ENCODE assay signal across 8 mouse cellular contexts in the genomic region with DNA sequence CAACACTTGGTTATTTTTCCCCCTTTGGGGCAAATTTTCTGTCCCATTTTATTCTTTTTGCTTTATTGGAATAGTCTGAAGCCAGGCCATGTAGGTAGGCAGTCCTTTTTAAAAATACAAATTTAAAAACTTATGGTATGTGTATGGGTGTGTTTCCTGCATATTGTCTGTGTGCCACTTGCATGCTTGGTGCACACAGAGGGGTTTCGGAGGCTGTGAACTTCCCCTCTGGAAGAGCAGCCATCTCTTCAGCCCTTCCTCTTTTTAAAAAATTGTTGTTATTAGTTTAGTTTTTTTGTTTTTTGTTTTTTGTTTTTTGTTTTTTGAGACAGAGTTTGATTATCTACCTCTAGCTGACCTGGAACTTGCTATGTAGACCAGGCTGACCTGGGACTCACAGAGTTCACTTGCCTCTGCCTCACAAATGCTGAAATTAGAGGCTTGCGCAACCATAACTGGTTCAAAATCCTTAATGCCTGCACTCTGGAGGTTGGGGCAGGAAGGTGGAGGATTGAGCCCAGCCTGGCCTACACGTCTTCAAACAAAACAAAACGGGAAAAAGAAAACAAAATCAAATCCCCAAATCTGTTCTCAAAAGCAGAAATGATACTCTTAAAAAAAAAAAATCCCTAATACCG. TPM values are rescaled to one million over a fixed set of nuclear protein-coding genes. Genes with fewer than 3 reads are reported as not detected.
DNase-seq lines count a peak whose midpoint lies in the region; ATAC-seq and TF ChIP-seq lines count a peak whose summit lies in the region.

No protein-coding gene starts in this region.

- peaks cover 8% of the 10 kb centered on the region; the same call in 1 of the 2 replicates for H3K4me1 ChIP-seq in liver, adult 2 months (ENCODE audit: control insufficient read depth, insufficient read depth, low read length)
- H3K4me1 ChIP-seq in forebrain, embryonic 11.5 days (replicated peaks; ENCODE audit: control insufficient read depth, insufficient read depth, low read length): no peaks in the 10 kb centered on the region; the same call in 1 of the 2 replicates
- H3K4me1 ChIP-seq in limb, embryonic 13.5 days: peaks cover 24% of the 10 kb centered on the region
- peaks cover 7% of the 10 kb centered on the region; the same call in 1 of the 2 replicates for H3K4me1 ChIP-seq in neural tube, embryonic 14.5 days (ENCODE audit: control insufficient read depth, insufficient read depth, low read length)
- no peaks in the 10 kb centered on the region for H3K4me1 ChIP-seq in thymus, adult 2 months (replicated peaks; ENCODE audit: control insufficient read depth, insufficient read depth, low read length)

- ATAC-seq in forebrain, embryonic 11.5 days (replicated peaks; ENCODE audit: low FRiP score): no peak
- no peak for ATAC-seq in limb, embryonic 13.5 days (ENCODE audit: low FRiP score, low read depth)
- no peak for ATAC-seq in neural tube, embryonic 14.5 days (ENCODE audit: low read depth)

- H3K9ac ChIP-seq in liver, adult 2 months (ENCODE audit: low read depth, low read length): peak overlapping the region; percentile 18; the same call in 1 of the 2 replicates
- H3K9ac ChIP-seq in forebrain, embryonic 11.5 days (ENCODE audit: low read length): peak overlapping the region; percentile 69; the same call in 1 of the 2 replicates
- peak overlapping the region; percentile 66 for H3K9ac ChIP-seq in limb, embryonic 13.5 days
- no peak overlapping the region for H3K9ac ChIP-seq in neural tube, embryonic 14.5 days (replicated peaks; ENCODE audit: low read depth, low read length)

- H3K27ac ChIP-seq in liver, adult 2 months (replicated peaks; ENCODE audit: insufficient read depth, low read depth, low read length): peak overlapping the region; percentile 86
- no peak overlapping the region for H3K27ac ChIP-seq in forebrain, embryonic 11.5 days (ENCODE audit: low read depth, low read length)
- H3K27ac ChIP-seq in limb, embryonic 13.5 days: no peak overlapping the region
- H3K27ac ChIP-seq in neural tube, embryonic 14.5 days (ENCODE audit: low read depth, low read length): no peak overlapping the region
- no peak overlapping the region for H3K27ac ChIP-seq in thymus, adult 2 months (ENCODE audit: control insufficient read depth, insufficient read depth, low read length)

- peak overlapping the region; percentile 85 for H3K4me3 ChIP-seq in liver, adult 2 months (ENCODE audit: insufficient read depth, low read depth, low read length)
- H3K4me3 ChIP-seq in forebrain, embryonic 11.5 days (ENCODE audit: low read depth, low read length): peak overlapping the region; percentile 46
- H3K4me3 ChIP-seq in limb, embryonic 13.5 days: peak overlapping the region; percentile 50
- H3K4me3 ChIP-seq in neural tube, embryonic 14.5 days (ENCODE audit: low read depth, low read length): peak overlapping the region; percentile 35; the same call in 1 of the 2 replicates
- no peak overlapping the region for H3K4me3 ChIP-seq in thymus, adult 2 months (ENCODE audit: control insufficient read depth, insufficient read depth, low read length)

- H3K9me3 ChIP-seq in forebrain, embryonic 11.5 days (ENCODE audit: control insufficient read depth, low read length): no peaks in the 10 kb centered on the region
- no peaks in the 10 kb centered on the region for H3K9me3 ChIP-seq in limb, embryonic 13.5 days
- no peaks in the 10 kb centered on the region for H3K9me3 ChIP-seq in neural tube, embryonic 14.5 days (ENCODE audit: control insufficient read depth, low read length)

- no peak for TF ChIP-seq POLR2A in liver, adult 2 months (IDR thresholded peaks at IDR 0.05; ENCODE audit: extremely low read depth, insufficient read depth, low read length)
- no peak for TF ChIP-seq POLR2A in thymus, adult 2 months (IDR thresholded peaks at IDR 0.05; ENCODE audit: control insufficient read depth, extremely low read depth, insufficient read depth, low read length, poor library complexity)

- H3K4me2 ChIP-seq in forebrain, embryonic 11.5 days (ENCODE audit: low read depth, low read length, severe bottlenecking): peak overlapping the region; percentile 94
- peak overlapping the region; percentile 72 for H3K4me2 ChIP-seq in limb, embryonic 13.5 days (replicated peaks)
- peak overlapping the region; percentile 75 for H3K4me2 ChIP-seq in neural tube, embryonic 14.5 days (ENCODE audit: low read depth, low read length)

- H3K36me3 ChIP-seq in liver, adult 2 months (ENCODE audit: control insufficient read depth, insufficient read depth, low read length): 0 out of 2 replicates have a peak, but pooled peaks cover 1% of the 10 kb centered on the region
- H3K36me3 ChIP-seq in forebrain, embryonic 11.5 days (ENCODE audit: control insufficient read depth, insufficient read depth, low read length): no peaks in the 10 kb centered on the region
- no peaks in the 10 kb centered on the region for H3K36me3 ChIP-seq in limb, embryonic 13.5 days
- H3K36me3 ChIP-seq in neural tube, embryonic 14.5 days (ENCODE audit: control insufficient read depth, insufficient read depth, low read length): no peaks in the 10 kb centered on the region
- H3K36me3 ChIP-seq in thymus, adult 2 months (ENCODE audit: control insufficient read depth, insufficient read depth, low read length): no peaks in the 10 kb centered on the region

- WGBS in liver, adult 2 months: 17% methylated on average over 5 of the region's 5 CpGs
- 40% methylated on average over 5 of the region's 5 CpGs for WGBS in forebrain, embryonic 11.5 days
- 33% methylated on average over 5 of the region's 5 CpGs for WGBS in limb, embryonic 13.5 days
- WGBS in neural tube, embryonic 14.5 days: 40% methylated on average over 5 of the region's 5 CpGs
- 36% methylated on average over 5 of the region's 5 CpGs for WGBS in thymus, adult 2 months

- peak; percentile 97 for DNase-seq in liver, adult 2 months (ENCODE audit: extremely low read depth, low read depth, low spot score)
- no peak for DNase-seq in liver
- DNase-seq in forebrain, embryonic 11.5 days (ENCODE audit: low spot score): no peak
- no peak for DNase-seq in thymus, adult 2 months
- no peak for DNase-seq in right cerebral cortex, postnatal 10 days (ENCODE audit: low spot score in 2 of 2)
- no peak for DNase-seq in layer of hippocampus, adult 11-12 months (ENCODE audit: low spot score)

- no peak for TF ChIP-seq CTCF in liver, adult 2 months (IDR thresholded peaks at IDR 0.05; ENCODE audit: low read depth, low read length)
- TF ChIP-seq CTCF in thymus, adult 2 months (IDR thresholded peaks at IDR 0.05; ENCODE audit: borderline replicate concordance, control insufficient read depth, extremely low read depth, insufficient read depth, low read length, poor library complexity): no peak

- H3K79me2 ChIP-seq in liver, adult 2 months (ENCODE audit: control insufficient read depth, insufficient read depth, low read length): peaks cover 18% of the 10 kb centered on the region

- no peaks in the 10 kb centered on the region for H3K27me3 ChIP-seq in liver, adult 2 months (ENCODE audit: control insufficient read depth, insufficient read depth, low read length)
- no peaks in the 10 kb centered on the region for H3K27me3 ChIP-seq in forebrain, embryonic 11.5 days (ENCODE audit: control insufficient read depth, insufficient read depth, low read length)
- no peaks in the 10 kb centered on the region for H3K27me3 ChIP-seq in limb, embryonic 13.5 days
- no peaks in the 10 kb centered on the region for H3K27me3 ChIP-seq in neural tube, embryonic 14.5 days (ENCODE audit: control insufficient read depth, insufficient read depth, low read length)
- no peaks in the 10 kb centered on the region; the same call in 1 of the 2 replicates for H3K27me3 ChIP-seq in thymus, adult 2 months (ENCODE audit: control insufficient read depth, insufficient read depth, low read length)

RNA-seq across cellular contexts. Expression of gene Cyp27a1, which starts 0.8 kb away (rescaled TPM):
- 501 and 607 TPM in 2 replicates for total RNA-seq in liver, adult 2 months (2014; rRNA removed)
- polyA plus RNA-seq in liver, adult 2 months (2012; rRNA removed): 223 and 259 TPM in 2 replicates
- 5.8 and 6.7 TPM in 2 replicates for polyA plus RNA-seq in forebrain, embryonic 11.5 days (2014; fragmentation: Nextera tagmentation; extraction: Ambion mirVana)
- 12.7 and 14.1 TPM in 2 replicates for polyA plus RNA-seq in limb, embryonic 13.5 days (2015; fragmentation: Nextera tagmentation; extraction: Ambion mirVana)
- 1.2 and 2.9 TPM in 2 replicates for polyA plus RNA-seq in neural tube, embryonic 14.5 days (2014; fragmentation: Nextera tagmentation; extraction: Ambion mirVana)
- 9.5 and 10.7 TPM in 2 replicates for polyA plus RNA-seq in thymus, adult 2 months (2012; rRNA removed)

RNA-seq across cellular contexts. Expression of gene Prkag3, which starts 36.4 kb away (rescaled TPM):
- 0.07 and 0.28 TPM in 2 replicates for total RNA-seq in liver, adult 2 months (2014; rRNA removed)
- polyA plus RNA-seq in liver, adult 2 months (2012; rRNA removed): 0.02 TPM in 1 of 2 replicates, not detected in the other
- 0.39 TPM in 1 of 2 replicates, not detected in the other for polyA plus RNA-seq in forebrain, embryonic 11.5 days (2014; fragmentation: Nextera tagmentation; extraction: Ambion mirVana)
- 1.9 and 2.1 TPM in 2 replicates for polyA plus RNA-seq in limb, embryonic 13.5 days (2015; fragmentation: Nextera tagmentation; extraction: Ambion mirVana)
- 0.23 TPM in 1 of 2 replicates, not detected in the other for polyA plus RNA-seq in neural tube, embryonic 14.5 days (2014; fragmentation: Nextera tagmentation; extraction: Ambion mirVana)
- 0.10 and 0.38 TPM in 2 replicates for polyA plus RNA-seq in thymus, adult 2 months (2012; rRNA removed)

RNA-seq across cellular contexts. Expression of gene Ttll4, which starts 51.0 kb away (rescaled TPM):
- 8.6 and 11.1 TPM in 2 replicates for total RNA-seq in liver, adult 2 months (2014; rRNA removed)
- polyA plus RNA-seq in liver, adult 2 months (2012; rRNA removed): 4.5 and 9.1 TPM in 2 replicates
- 54.8 and 68.5 TPM in 2 replicates for polyA plus RNA-seq in forebrain, embryonic 11.5 days (2014; fragmentation: Nextera tagmentation; extraction: Ambion mirVana)
- polyA plus RNA-seq in limb, embryonic 13.5 days (2015; fragmentation: Nextera tagmentation; extraction: Ambion mirVana): 16.3 and 19.1 TPM in 2 replicates
- 11.6 and 17.1 TPM in 2 replicates for polyA plus RNA-seq in neural tube, embryonic 14.5 days (2014; fragmentation: Nextera tagmentation; extraction: Ambion mirVana)
- polyA plus RNA-seq in thymus, adult 2 months (2012; rRNA removed): 45.7 and 51.4 TPM in 2 replicates

RNA-seq across cellular contexts. Expression of gene Wnt6, which starts 59.1 kb away (rescaled TPM):
- not detected in 2 replicates for total RNA-seq in liver, adult 2 months (2014; rRNA removed)
- 0.05 and 0.28 TPM in 2 replicates for polyA plus RNA-seq in liver, adult 2 months (2012; rRNA removed)
- 7.0 and 8.5 TPM in 2 replicates for polyA plus RNA-seq in forebrain, embryonic 11.5 days (2014; fragmentation: Nextera tagmentation; extraction: Ambion mirVana)
- 39.7 and 51.8 TPM in 2 replicates for polyA plus RNA-seq in limb, embryonic 13.5 days (2015; fragmentation: Nextera tagmentation; extraction: Ambion mirVana)
- 8.4 TPM in 1 of 2 replicates, not detected in the other for polyA plus RNA-seq in neural tube, embryonic 14.5 days (2014; fragmentation: Nextera tagmentation; extraction: Ambion mirVana)
- polyA plus RNA-seq in thymus, adult 2 months (2012; rRNA removed): 1.8 and 1.9 TPM in 2 replicates

Comparison
In these comparisons a context has a peak if more than half of its experiments do, and no peak if none do; other contexts are left out.
1. RNA of gene Cyp27a1, which starts 0.8 kb away (polyA plus RNA-seq): 223 to 259 TPM in liver, adult 2 months; 12.7 to 14.1 TPM in limb, embryonic 13.5 days, 9.5 to 10.7 TPM in thymus, adult 2 months, 5.8 to 6.7 TPM in forebrain, embryonic 11.5 days and 1.2 to 2.9 TPM in neural tube, embryonic 14.5 days; every median in the first group is over 10 times any median in the second.
2. Peak in every context shown above with its lines, with median percentiles within 50 percentile points of each other: H3K4me2 ChIP-seq.